In the genomic region with DNA sequence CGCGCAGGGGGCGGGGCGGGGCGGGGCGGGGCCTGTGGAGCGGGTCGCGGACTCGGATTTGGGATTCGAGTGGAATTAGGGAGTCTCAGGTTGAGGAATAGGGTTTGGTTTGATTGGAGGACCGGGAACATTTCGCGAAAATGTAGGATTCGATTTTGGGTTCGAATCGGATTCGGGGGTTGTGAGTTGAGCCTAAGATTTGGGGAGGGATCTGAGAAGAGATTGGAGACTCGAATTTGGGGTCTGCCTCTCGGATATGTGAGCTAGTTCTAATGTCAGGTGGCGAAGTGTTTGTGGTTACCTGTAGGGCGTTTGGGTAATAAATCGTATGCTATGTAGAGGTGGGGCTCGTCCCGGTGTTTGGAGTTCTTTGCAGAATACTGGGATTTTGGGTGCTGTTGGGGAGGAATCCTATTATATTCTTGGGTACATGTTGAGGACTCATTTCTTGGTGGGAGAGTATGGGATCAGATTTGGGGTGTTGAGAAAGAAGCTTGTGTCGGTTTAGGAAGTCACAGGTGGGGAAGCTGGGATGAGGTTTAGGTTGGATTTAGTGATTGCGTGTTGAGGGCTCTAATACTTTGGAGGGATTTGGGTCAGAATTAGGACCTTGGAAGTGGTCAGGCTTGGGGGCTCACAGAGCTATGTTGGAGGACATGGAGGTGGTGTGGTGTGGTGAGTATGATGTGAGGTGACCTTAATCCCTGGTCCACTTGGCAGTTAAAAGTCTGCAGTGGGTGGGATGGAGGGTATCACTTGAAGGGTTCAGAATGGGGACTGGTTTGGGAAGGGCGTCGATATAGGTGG, we compare ENCODE assay signal across 8 mouse cellular contexts. TPM values are rescaled to one million over a fixed set of nuclear protein-coding genes. Genes with fewer than 3 reads are reported as not detected.
DNase-seq lines count a peak whose midpoint lies in the region; ATAC-seq and TF ChIP-seq lines count a peak whose summit lies in the region.

No protein-coding gene starts in this region.

- no peaks in the 10 kb centered on the region for H3K27me3 ChIP-seq in C2C12 (ENCODE audit: control insufficient read depth, insufficient read depth, insufficient read length)
- H3K27me3 ChIP-seq in forebrain, embryonic 14.5 days (replicated peaks; ENCODE audit: control insufficient read depth, insufficient read depth, low read length) = no peaks in the 10 kb centered on the region
- peaks cover 2% of the 10 kb centered on the region; the same call in 1 of the 2 replicates for H3K27me3 ChIP-seq in liver, embryonic 13.5 days

- H3K36me3 ChIP-seq in C2C12 (ENCODE audit: control insufficient read depth, insufficient read depth) = peaks cover 26% of the 10 kb centered on the region
- H3K36me3 ChIP-seq in forebrain, embryonic 14.5 days (ENCODE audit: control insufficient read depth, insufficient read depth, low read length) = peaks cover 27% of the 10 kb centered on the region
- peaks cover 33% of the 10 kb centered on the region for H3K36me3 ChIP-seq in liver, embryonic 13.5 days

- no peak for ATAC-seq in forebrain, embryonic 14.5 days
- ATAC-seq in liver, embryonic 13.5 days (ENCODE audit: low read depth) = no peak
- no peak for ATAC-seq in frontal cortex, adult (ENCODE audit: low TSS enrichment)

- H3K9ac ChIP-seq in forebrain, embryonic 14.5 days (ENCODE audit: low read length) = peak overlapping the region; percentile 89
- peak overlapping the region; percentile 91 for H3K9ac ChIP-seq in liver, embryonic 13.5 days

- H3K4me1 ChIP-seq in forebrain, embryonic 14.5 days (ENCODE audit: control insufficient read depth, insufficient read depth, low read length) = peaks cover 5% of the 10 kb centered on the region
- peaks cover 75% of the 10 kb centered on the region for H3K4me1 ChIP-seq in liver, embryonic 13.5 days (replicated peaks)

- H3K4me3 ChIP-seq in C2C12 (ENCODE audit: insufficient read depth, poor library complexity, severe bottlenecking) = peak overlapping the region; percentile 92
- peak overlapping the region; percentile 74 for H3K4me3 ChIP-seq in forebrain, embryonic 14.5 days (ENCODE audit: low read depth, low read length)
- peak overlapping the region; percentile 87 for H3K4me3 ChIP-seq in liver, embryonic 13.5 days (replicated peaks)

- peaks cover 24% of the 10 kb centered on the region for H3K79me3 ChIP-seq in C2C12 (ENCODE audit: low read depth)

- peak overlapping the region; percentile 100 for H3K4me2 ChIP-seq in forebrain, embryonic 14.5 days (ENCODE audit: low read length)
- H3K4me2 ChIP-seq in liver, embryonic 13.5 days = peak overlapping the region; percentile 96

- TF ChIP-seq CTCF in C2C12 (IDR thresholded peaks at IDR 0.05; ENCODE audit: control insufficient read depth, insufficient read depth, insufficient read length) = no peak

- peak overlapping the region; percentile 86 for H3K27ac ChIP-seq in forebrain, embryonic 14.5 days (ENCODE audit: low read depth, low read length)
- H3K27ac ChIP-seq in liver, embryonic 13.5 days = peak overlapping the region; percentile 95

- H3K9me3 ChIP-seq in forebrain, embryonic 14.5 days (replicated peaks; ENCODE audit: control insufficient read depth, low read length) = no peaks in the 10 kb centered on the region
- H3K9me3 ChIP-seq in liver, embryonic 13.5 days (replicated peaks) = no peaks in the 10 kb centered on the region

- H3K79me2 ChIP-seq in C2C12 (ENCODE audit: control insufficient read depth, insufficient read depth) = peaks cover 40% of the 10 kb centered on the region

- 9% methylated on average over 27 of the region's 29 CpGs for WGBS in forebrain, embryonic 14.5 days
- 6% methylated on average over 29 of the region's 29 CpGs for WGBS in liver, embryonic 13.5 days (ENCODE audit: insufficient replicate concordance)

- peak overlapping the region; percentile 99 for H3ac ChIP-seq in C2C12 (ENCODE audit: control insufficient read depth, insufficient read length, low read depth)

- DNase-seq in heart, adult 11 months = peak; percentile 93
- DNase-seq in heart, adult 8-10 months (ENCODE audit: low spot score) = no peak
- no peak for DNase-seq in forebrain, embryonic 14.5 days (ENCODE audit: low spot score)
- no peak for DNase-seq in liver, embryonic 13.5 days
- DNase-seq in frontal cortex, adult 2 months (ENCODE audit: extremely low spot score in 1 of 2, low spot score in 1 of 2) = no peak
- DNase-seq in frontal cortex, postnatal 10 days (ENCODE audit: low spot score in 2 of 2) = no peak

TF ChIP-seq in C2C12, 6 proteins besides CTCF, POLR2A, EP300 and RAD21:
- TF ChIP-seq MYOG (IDR thresholded peaks at IDR 0.05; ENCODE audit: control insufficient read depth, extremely low read depth, insufficient read length) (no peak), CEBPB (IDR thresholded peaks at IDR 0.05; ENCODE audit: low read depth) (no peak), FOSL1 (IDR thresholded peaks at IDR 0.05; ENCODE audit: insufficient read depth, low read length, poor library complexity, severe bottlenecking) (no peak), USF1 (IDR thresholded peaks at IDR 0.05; ENCODE audit: low read depth) (no peak), MAX (IDR thresholded peaks at IDR 0.05) (no peak), MYOD1 (IDR thresholded peaks at IDR 0.05; ENCODE audit: control insufficient read depth, insufficient read length, low read depth) (no peak)

RNA-seq across cellular contexts. Expression of a gene that starts 0.8 kb away (rescaled TPM):
- 1,000 to 10,000 TPM in 2 of 4 experiments, 100 to 1,000 TPM in 2; 848 to 1,083 (median 963) TPM for total RNA-seq in heart, adult 8-10 months (2022)
- polyA plus RNA-seq in C2C12 (2012; fragmentation: generic; extraction: Trizol) = 1,494 TPM
- 1,568 and 1,701 TPM in 2 replicates for polyA plus RNA-seq in forebrain, embryonic 14.5 days (2014; fragmentation: Nextera tagmentation; extraction: Ambion mirVana)
- 1,324 and 1,529 TPM in 2 replicates for polyA plus RNA-seq in liver, embryonic 13.5 days (2015; fragmentation: Nextera tagmentation; extraction: Ambion mirVana)
- polyA plus RNA-seq in frontal cortex, adult 2 months (2012; rRNA removed) = 706 and 773 TPM in 2 replicates

RNA-seq across cellular contexts. Expression of a gene that starts 14.0 kb away (rescaled TPM):
- total RNA-seq in heart, adult 8-10 months (2022) = 1 to 10 TPM in 1 of 4 experiments, under 1 TPM in 3; 0.47 to 1.6 (median 0.75) TPM
- polyA plus RNA-seq in C2C12 (2012; fragmentation: generic; extraction: Trizol) = 29.2 TPM
- 0.30 and 0.31 TPM in 2 replicates for polyA plus RNA-seq in forebrain, embryonic 14.5 days (2014; fragmentation: Nextera tagmentation; extraction: Ambion mirVana)
- polyA plus RNA-seq in liver, embryonic 13.5 days (2015; fragmentation: Nextera tagmentation; extraction: Ambion mirVana) = 0.20 and 0.38 TPM in 2 replicates
- polyA plus RNA-seq in frontal cortex, adult 2 months (2012; rRNA removed) = 5.7 and 6.2 TPM in 2 replicates

RNA-seq across cellular contexts. Expression of a gene that starts 16.6 kb away (rescaled TPM):
- total RNA-seq in heart, adult 8-10 months (2022) = 10 to 100 TPM in 3 of 4 experiments, 1 to 10 TPM in 1; 7.8 to 14.0 (median 12.6) TPM
- 0.05 TPM for polyA plus RNA-seq in C2C12 (2012; fragmentation: generic; extraction: Trizol)
- polyA plus RNA-seq in forebrain, embryonic 14.5 days (2014; fragmentation: Nextera tagmentation; extraction: Ambion mirVana) = 2.7 and 4.7 TPM in 2 replicates
- not detected in 2 replicates for polyA plus RNA-seq in liver, embryonic 13.5 days (2015; fragmentation: Nextera tagmentation; extraction: Ambion mirVana)
- 16.0 and 20.3 TPM in 2 replicates for polyA plus RNA-seq in frontal cortex, adult 2 months (2012; rRNA removed)

RNA-seq across cellular contexts. Expression of a gene that starts 22.2 kb away (rescaled TPM):
- total RNA-seq in heart, adult 8-10 months (2022) = under 1 TPM; 0.14 to 0.50 (median 0.20) TPM
- 0.87 TPM for polyA plus RNA-seq in C2C12 (2012; fragmentation: generic; extraction: Trizol)
- polyA plus RNA-seq in forebrain, embryonic 14.5 days (2014; fragmentation: Nextera tagmentation; extraction: Ambion mirVana) = 0.10 TPM in 1 of 2 replicates, not detected in the other
- polyA plus RNA-seq in liver, embryonic 13.5 days (2015; fragmentation: Nextera tagmentation; extraction: Ambion mirVana) = not detected in 2 replicates
- 2.6 and 3.8 TPM in 2 replicates for polyA plus RNA-seq in frontal cortex, adult 2 months (2012; rRNA removed)

RNA-seq across cellular contexts. Expression of a gene that starts 27.7 kb away (rescaled TPM):
- 10 to 100 TPM; 23.3 to 32.5 (median 25.0) TPM for total RNA-seq in heart, adult 8-10 months (2022)
- 297 TPM for polyA plus RNA-seq in C2C12 (2012; fragmentation: generic; extraction: Trizol)
- 265 and 372 TPM in 2 replicates for polyA plus RNA-seq in forebrain, embryonic 14.5 days (2014; fragmentation: Nextera tagmentation; extraction: Ambion mirVana)
- polyA plus RNA-seq in liver, embryonic 13.5 days (2015; fragmentation: Nextera tagmentation; extraction: Ambion mirVana) = 192 and 208 TPM in 2 replicates
- polyA plus RNA-seq in frontal cortex, adult 2 months (2012; rRNA removed) = 230 and 259 TPM in 2 replicates
